Mouse (Mus musculus) kidney, postnatal 25 days (tissue): Measurements from ENCODE around the gene Dlec1.

Source experiments
- DNase-seq, 2 experiments: peaks; one replicate each; pipeline ENCODE4 v3.0.0; 2021; ENCODE audit warnings: mixed read lengths in 2 of 2

Dlec1 gene

DNA sequence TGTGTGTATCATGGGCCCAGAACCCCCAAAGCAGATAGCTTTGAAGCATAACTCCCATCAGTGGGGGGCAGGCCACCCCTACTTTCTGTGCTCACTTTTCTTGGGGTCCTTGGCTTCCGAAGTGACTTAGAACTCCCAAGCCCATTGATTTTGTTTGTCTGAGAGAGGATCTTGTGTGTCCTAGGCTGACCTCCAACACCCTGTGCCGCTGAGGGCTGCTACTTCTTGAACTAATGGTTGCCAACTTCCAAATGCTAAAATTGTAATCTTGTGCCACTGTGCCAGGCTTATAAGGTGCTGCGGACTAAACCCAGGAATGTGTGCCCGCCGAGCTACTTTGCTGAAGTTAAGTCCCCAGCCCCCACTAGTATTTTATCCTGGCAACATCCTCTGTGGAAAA, 11.8 kb upstream of the Dlec1 start:
- DNase-seq = no peak

DNA sequence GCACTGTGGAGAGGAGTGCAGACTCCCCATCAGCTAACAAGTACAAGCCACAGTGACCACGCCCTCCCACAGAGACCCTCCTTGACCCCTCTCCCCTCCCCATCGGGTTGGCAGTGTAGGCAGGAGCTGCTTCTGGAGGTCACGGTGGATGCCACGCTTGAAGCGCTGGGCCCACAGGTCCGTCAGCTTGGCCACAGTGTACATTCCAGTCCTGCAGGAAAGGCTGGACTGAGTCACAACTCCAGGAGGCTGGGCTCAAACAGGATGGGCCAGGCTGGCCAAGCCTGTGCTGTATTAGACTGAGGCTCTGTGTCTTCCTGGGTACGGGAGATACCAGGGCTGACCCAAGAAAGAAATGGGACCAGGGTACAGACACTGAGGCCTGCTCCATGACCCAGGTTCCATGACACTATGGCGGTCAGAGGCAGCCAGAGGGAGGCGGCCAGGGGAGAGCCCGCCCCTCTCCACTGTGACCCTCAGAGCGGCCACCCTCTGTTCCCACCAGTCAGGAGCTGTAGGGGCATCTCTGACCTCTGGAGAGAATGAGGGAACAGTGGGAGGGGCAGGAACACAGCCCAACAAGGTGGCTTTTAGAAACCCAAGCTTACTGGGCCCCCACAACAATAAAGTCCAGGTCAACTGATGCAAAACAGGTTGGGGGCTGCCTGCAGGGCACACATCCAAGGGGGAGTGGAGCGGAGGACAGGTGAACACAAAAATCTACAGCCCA, 10.5 kb upstream of the Dlec1 start:
- DNase-seq = peak in 1 of 2 experiments; percentile 52

DNA sequence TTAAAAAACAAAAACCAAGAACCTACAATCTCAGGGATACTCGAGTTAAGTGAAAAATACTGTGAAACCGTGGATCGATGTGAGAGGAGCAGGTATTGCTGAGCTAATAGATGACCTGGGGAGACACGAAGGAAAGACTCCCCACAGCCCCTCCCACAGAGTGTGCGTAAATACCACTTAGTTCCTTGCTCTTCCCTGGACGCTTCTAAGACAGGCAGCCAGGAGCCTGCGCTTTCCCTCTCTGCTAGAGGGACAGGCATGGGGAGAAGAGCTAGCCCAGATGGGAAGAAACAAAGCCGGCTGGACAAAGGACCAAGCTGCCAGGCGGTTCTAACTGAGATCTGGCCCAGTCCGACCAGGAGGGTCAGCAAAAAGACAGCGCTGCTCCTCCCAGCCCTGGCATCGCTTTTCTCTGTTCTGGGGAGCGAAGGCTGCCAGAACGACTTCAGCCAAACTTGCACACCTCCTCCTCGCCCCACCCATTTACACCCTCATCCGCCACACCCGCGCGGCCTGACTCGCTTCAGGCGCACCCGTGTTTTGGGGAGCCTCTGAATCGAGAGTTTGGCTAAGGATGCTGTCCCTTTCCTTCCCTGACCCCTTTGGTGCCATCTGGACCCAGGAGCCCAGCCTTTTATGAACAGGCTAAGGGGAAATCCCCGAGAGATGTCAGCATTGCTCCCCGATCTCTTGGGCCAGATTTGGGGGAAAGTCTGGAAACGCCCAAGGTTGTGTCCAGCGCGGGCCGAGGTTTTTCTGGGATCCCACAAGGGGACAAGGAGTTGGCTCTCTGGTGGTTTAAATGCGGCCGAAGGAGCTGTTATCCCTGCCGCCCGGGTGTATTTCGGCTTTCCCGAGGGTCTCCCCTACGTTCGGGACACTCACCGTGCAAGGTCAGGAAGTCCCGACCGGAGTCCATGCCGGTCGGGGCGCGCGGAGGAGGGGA, 9.5 kb upstream of the Dlec1 start:
- peak; percentile 39 to 62 for DNase-seq

DNA sequence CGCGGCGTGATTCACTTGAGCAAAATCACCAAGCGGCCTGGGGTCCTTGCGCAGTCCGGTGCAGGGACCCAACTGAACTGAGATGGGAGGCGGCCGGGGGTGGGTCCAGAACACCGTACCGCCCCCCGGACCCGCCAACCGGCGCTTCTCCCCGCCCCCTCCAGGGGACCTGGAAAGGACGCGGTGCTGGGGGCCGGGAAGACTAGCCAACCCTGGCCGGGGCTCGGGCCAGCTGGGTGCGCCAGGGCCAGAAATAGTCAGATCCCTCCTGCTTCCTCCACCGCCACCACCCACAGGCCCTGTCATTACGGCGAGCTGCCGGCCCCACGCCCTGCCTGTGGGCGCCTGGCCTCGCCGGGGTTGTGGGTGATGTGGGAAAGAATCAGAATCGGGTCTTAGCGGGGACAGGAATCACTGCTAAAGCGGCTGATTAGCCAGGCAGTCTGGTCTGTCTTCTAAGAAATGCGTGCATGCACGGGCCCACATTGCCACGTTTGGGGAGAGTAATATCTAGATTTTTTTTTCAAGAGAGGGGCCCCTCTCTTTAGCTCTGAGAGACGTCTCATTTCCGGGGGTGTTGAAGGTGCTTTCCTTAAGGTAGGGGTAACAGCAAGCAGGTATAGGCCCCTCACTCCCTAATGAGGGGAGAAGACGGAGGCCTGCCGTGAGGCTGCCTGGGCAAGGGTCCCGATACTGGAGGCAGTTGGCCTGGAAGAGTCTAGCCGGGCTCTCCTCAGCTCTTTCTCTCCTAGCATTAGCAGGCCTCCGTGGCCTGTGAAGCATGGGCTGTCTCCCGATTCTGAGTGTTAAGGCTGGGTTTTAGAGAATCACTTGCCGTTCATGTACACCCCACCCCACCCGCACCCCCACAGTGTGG, 8.6 kb upstream of the Dlec1 start, which contains the start of gene Plcd1:
Gene Plcd1 (minus strand): TSS at position 84 of the 877 bp plus-strand sequence.
- DNase-seq = peak; percentile 92 to 96

DNA sequence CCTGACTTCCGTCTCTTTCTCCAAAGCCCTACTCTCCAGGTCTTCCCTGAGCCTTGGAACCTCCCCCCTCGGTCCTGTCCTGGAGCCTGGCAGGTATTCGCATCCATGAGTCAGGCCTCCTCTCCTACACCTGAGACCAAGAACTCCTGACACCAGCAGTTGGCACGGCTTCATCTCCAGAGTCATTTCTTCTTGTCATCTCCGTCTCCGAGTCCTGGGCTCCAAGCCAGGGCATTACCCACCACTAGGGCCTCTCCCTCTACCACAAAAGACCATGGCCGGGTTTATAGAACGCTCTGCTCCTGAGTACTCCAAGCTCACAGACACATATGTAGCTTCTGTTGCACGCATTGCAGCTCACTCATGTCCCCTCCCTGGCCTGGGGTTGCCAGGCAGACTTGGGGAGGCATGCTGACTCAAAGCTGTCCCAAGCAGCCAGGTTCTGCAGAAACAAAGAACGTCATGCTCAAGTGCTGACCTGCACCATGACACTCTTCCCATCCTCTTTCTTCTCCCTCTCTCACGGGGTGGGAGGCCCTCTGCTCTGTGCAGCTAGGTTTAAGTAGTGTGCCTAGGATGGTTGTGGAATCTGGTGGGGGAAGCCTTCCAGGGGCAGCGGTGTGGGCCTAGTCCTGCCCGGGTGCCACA, 7.7 kb upstream of the Dlec1 start:
- peak in 1 of 2 experiments; percentile 38 for DNase-seq

DNA sequence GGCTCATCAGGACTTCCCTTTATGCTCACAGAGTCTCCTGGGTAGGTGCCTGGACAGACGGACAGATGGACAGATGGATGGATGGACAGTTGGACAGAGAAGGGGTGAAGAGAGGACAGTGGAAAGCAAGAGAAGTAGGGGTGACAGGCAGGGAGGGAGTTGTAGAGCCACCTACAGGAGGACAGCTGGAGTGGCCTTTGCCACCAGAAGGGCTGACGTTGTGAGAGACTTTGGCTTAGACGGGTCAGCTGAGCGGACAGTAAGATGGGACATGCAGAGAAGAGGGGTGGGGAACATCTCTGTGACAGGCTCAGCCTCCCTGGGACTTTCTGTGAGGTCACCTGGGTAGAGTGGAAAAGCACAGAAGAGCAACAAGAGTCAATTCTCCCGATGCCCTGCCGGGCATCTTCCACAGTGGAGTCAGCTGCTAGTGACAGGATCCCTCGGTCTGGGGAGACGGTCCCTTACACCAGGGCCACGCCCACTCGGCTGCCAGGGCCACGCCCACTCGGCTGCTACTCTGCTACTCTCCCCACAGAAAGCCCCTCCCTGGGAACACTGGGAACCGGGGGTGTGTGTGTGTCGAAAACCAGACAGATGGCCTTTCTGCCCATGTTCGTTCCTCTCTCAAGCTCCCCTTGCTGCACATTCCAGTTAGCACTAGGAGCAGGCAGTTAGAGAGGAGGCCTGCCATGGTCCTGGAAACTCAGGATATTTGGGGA, 1.9 kb upstream of the Dlec1 start:
- peak; percentile 47 to 63 for DNase-seq

DNA sequence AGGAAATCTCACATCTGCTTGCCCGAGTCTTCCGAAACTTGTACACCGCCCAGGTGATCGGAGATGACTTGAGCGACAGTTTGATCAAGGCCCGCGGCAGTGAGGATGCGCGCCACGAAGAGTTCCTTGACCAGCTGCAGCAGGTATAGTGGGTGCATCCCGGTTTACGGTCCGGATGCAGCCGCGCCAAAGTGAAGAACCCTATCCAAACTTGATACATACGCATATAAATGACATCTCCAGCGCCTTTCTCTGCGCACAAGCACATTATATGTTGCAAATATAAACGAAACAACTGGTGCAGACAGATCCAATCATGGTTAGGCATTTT, 470 bp downstream of the Dlec1 start:
- no peak for DNase-seq

DNA sequence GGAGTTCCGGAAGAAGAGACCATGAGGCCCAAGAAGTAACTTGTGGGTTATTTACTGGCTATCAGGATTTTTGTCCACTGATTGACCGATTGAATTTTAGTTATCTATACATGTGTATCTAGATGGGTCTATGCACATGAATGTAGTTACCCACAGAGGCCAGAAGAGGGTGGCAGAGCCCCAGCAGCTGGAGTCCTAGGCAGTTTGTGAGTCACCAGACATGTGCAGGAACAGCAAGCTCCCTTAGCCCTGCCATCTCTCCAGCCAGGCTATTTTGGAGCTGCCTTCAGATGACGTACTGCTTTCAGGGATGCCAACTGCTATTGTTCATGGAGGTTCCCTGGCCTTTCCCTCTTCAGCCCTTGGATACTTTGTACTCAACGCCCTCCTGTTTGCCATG, 5.3 kb downstream of the Dlec1 start:
- DNase-seq = peak; percentile 64 to 72

DNA sequence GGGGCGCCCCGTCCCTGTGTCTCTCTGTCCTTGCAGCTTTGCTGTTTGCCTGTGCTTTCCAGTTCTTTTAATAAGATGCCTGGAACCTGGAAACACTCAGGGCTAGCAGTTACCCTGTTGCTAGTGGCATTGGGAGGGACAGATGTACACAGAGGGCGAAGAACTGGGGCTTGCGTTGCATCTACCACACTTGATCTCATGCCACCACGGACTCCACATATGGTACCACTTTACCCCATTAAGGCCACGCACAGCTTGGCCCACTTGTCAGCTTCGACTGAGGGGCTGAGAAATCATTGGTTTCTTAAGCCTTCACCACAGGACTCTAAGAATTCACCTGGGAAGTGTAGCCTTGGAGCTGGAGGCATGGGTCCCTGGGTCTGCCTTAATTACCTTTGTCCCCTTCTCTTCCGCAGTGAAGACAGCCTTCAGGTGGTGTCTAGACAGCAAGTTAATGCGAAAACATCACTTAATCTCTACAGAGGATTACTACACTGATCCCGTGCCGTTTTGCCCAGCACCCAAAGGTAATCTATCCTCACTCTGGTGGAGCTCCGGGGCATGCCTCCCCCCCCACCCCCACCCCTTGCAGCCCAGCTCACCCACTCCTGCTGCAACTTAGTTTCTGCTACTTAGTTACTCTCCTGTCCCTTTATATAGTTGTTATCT, 7.5 kb downstream of the Dlec1 start:
- DNase-seq = no peak

DNA sequence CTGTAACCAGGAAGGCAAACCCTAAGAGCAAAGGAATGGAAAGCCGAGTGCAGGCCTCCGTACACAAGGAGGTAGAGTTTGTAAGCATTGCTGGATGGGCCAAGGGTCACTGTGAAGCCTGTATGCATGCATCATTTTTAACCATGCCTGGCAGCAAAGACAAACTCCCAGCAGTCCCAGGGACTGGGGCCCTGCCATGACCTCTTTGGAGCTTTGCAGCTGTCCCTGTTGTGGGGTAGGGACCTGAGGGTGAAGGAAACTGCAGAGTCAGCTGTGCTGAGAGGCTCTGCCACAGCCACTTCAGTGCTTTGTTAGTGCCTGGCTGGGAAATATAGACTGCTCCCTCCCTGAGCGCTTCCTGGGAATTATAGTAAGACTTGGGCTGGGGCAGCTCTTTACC, 8.4 kb downstream of the Dlec1 start:
- DNase-seq = peak in 1 of 2 experiments; percentile 54

DNA sequence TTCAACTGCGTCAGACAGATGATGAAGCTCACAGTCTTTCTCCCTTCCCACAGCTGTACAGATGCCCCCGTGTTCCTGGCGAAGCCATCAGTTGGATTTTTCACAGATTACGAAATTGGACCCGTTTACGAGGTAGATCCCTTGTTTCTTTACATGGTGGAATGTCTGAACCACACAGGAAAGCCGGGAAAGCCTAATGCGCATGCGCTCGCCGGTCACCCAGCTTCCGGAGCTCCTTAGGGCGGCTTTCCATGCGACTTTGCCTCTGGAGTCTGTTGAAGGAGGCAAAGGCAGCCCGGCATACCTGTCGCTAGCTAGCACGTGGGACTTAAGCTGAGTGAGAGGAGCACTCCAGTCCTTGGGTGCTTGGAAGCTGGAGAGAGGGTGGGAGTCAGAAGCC, 12.6 kb downstream of the Dlec1 start:
- DNase-seq = no peak

DNA sequence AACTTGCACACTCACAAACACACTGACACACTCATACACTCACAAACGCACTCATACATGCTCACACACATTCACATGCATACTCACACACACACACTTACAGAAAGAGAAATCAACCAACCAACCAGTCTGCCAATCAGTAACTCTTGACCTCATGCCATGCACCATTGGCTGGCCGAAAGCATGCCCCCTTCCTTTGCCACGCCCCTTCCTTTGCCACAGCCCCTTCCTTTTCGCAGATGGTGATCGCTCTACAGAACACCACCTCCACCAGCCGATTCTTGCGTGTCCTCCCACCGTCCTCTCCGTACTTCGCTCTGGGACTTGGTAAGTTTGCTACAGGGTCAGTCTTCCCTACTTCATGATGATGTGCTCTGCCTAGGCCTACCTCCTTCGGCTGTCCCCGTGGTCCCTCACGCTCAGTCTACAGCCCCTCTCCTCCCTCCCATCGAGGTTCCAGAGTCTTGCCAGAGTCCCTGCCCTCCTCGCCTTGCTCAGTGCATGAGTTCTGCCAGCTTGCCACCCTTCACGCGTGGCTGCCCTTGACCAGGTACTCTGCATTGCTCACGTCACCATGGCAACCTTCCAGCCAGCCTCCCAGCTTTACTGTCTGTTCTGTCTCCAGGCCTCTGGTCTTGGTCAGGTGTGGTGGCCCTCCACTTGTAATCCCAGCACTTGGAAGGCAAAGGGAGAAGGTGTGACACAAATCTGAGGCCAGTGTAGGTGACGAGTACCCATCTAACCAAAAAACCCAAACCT, 17.3 kb downstream of the Dlec1 start:
- DNase-seq = peak; percentile 96 to 97

DNA sequence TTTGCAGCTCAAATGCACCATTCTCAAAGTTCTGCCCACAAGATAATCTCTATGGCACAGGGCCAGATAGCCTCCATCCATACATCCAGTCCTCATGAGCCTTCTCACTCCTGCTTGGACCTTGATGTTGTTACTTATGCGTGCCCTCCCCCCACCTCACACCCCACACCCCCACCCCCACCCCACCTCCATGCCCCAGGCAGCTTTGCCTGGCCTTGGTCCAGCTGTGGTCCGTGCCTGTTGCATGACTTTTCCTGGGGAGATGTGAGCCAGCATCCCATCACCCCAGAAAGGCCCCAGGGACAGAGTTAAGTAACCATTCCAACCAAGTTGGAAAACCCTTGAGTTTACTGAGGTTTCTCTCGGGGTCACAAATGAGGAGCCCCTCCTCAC, 17.9 kb downstream of the Dlec1 start:
- DNase-seq = peak; percentile 45 to 63

DNA sequence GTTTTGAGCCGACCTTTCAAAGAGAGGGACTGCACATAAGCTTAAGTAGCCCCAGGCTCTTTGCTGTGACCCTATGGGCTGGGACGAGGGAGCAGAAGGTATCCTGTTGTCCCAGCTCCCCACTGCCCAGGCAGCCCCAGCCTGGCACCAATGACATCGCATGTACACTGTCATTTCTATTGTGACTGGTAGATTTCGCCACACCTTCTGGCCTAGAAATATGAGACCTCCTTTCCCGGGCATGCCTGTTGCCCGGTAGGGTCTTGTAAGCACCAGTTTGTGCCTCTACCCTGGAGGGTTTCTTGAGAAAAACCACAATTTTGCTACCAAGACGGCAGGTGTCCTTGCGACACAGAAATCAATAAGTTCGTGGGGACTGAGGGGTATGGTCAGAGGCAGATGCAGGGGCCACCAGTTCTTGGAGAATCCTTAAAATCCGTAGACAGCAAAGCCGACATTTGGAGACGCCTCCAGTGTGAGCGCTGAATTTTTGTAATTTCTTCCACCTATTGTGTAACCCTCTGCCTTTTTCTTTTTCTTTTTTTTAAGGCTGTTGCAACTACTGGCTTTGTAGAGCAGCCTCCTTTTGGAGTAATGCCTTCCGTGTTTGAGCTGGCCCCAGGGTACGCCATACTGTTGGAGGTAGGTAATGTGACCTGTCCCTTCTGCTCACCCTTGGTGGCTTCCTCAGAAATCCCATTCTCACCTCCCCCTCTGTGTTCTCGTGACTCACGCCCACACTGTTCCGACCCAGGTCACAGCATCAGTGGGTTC, 20.5 kb downstream of the Dlec1 start:
- no peak for DNase-seq

DNA sequence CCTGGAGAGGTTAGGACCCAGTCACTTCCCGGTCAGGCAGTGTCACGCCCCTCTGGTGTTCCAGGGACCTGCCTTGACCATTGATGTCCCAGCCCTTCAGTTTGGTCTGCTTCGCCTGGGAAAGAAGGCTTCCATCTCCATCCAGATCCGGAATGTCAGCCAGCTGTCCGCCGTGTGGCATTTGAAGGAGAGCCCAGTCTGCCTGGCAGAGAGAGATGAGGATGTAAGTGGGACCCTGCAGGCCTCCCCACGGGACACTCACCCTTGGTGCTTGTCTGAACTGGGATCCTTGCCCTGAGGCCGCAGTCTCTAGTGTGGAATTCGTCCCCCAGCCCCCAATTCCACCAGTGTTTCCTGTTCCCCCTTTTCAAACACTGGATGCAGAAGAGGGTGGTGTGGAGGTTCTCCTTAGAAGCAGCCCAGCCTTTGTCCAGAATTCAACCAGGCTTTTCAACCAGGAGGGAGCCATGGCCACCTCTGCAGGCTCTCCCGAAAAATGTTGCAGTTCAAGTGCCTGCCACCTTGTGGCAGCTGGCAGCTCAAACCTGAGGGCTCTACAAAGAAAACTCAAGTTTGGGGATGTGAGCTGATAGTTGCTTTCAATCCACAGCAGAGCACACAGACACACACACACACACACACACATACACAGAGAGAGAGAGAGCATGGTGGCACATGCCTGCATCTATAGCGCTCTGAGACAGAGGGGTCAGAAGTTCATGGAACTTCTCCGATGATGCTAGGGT, 26.3 kb downstream of the Dlec1 start:
- no peak for DNase-seq

DNA sequence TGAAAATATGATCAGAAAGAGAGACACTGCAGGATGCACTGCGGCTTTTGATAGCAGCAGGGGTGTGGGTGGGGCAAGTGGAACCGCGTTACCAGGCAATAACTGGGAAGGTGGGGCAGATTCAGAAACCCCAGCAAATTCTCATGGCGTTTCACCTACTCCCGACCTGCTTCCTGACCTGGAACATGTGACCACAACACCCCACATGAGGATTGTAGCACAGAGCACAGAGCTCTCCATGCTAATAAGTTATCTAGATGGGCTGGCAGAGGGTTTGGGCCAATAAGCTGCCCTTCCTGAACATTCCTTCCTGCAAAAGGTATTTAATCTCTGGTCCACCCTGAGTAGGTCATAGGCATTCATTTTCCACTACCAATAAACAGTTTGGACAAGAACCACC, 28.4 kb downstream of the Dlec1 start:
- peak in 1 of 2 experiments; percentile 52 for DNase-seq

DNA sequence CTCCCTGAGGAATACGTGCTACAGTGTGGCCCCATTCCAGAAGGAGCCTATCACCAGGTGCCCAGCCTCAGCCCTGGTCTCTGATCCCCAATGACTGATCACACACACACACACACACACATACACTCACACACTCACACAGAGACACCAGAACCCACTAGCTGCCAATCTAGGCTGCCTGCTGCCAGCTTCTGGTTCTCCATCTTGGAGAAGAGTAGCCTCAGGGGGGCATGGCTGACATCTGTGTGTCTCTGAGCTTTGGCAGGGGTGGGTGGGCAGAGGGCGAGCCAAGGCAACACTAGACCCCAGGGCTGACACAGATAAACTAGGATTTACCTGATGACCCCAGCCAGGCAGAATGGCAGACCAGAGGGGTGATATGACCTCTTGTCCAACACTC, 36.6 kb downstream of the Dlec1 start:
- DNase-seq = no peak

DNA sequence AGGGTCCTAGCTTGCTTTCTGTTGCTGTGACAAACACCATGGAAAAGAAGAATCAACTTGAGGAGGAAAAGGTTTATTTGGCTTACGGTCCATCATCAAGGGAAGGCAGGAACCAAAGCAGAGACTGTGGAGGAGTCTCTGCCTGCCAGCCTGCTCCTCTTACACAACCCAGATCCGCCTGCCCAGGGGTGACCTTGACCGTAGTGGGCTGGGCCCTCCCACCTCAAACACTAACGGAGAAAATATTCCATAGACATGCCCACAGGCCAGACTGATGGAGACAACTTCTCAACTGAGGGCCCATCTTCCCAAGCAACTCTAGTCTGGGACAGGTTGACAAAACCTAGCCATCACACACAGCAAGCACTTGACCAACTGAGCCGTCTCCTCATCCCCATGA, 39.8 kb downstream of the Dlec1 start:
- no peak for DNase-seq

DNA sequence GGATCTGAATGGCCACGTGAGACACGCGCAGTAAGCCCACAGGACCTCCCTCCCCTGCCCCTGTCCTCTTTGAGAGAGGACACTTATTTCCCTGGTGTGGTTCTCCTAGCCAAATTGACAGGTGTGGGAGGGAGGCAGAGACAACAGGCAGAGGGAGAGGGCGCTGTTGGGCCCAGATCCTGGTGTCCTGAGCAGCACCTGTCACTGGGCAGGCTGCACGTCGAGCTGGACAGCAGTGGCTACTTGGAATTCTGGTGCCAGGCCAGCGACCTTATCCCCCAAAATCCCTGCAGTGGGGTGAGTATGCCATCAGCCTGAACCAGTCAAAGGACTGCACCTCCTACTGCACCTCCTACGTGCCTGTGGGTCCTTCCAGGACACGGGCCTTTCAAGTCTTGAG, 41.1 kb downstream of the Dlec1 start:
- no peak for DNase-seq
